Mouse (Mus musculus) left cerebral cortex, adult 6 months (tissue): Measurements from ENCODE around the gene Krtap4-8. TPM values are rescaled to one million over a fixed set of nuclear protein-coding genes. Genes with fewer than 3 reads are reported as not detected.

ENCODE experiments used
- long read RNA-seq, 2 experiments: library from polyadenylated mRNA; unstranded; transcript quantifications; one replicate each; pipeline ENCODE4 v2.0.0; 2019 to 2020
- polyA plus RNA-seq: library from polyadenylated mRNA; unstranded; fragments of <200 nt; fragmentation: Nextera tagmentation; gene quantifications from 2 replicates; pipeline ENCODE4 v1.2.3, GENCODE M21; 2021

The Krtap4-8 gene
- polyA plus RNA-seq: not detected in 2 replicates
- long read RNA-seq, experiment 1: 0 reads
- long read RNA-seq, experiment 2: 0 reads

GRCm38 (mm10) chr11:99780604-99781003 lies at the start of gene Krtap4-8:
Gene Krtap4-8, minus strand, starts transcription at chr11:99780704.

GRCm38 (mm10) chr11:99815566-99815965 lies 35.1 kb upstream of the Krtap4-8 start, which contains the start of gene Gm11564:
Gene Gm11564, minus strand, starts transcription at chr11:99815666.

GRCm38 (mm10) chr11:99809792-99810191 lies 29.3 kb upstream of the Krtap4-8 start, which contains the start of gene Krtap4-13:
Gene Krtap4-13, minus strand, starts transcription at chr11:99809892.

GRCm38 (mm10) chr11:99804346-99804745 lies 23.8 kb upstream of the Krtap4-8 start, which contains the start of gene Gm11554:
Gene Gm11554, minus strand, starts transcription at chr11:99804446.

GRCm38 (mm10) chr11:99798832-99799231 lies 18.3 kb upstream of the Krtap4-8 start, which contains the start of gene Gm11569:
Gene Gm11569, minus strand, starts transcription at chr11:99798932.

GRCm38 (mm10) chr11:99793367-99793766 lies 12.9 kb upstream of the Krtap4-8 start, which contains the start of gene Gm11596:
Gene Gm11596, minus strand, starts transcription at chr11:99793467.

GRCm38 (mm10) chr11:99784900-99785299 lies 4.4 kb upstream of the Krtap4-8 start, which contains the start of gene Krtap4-9:
Gene Krtap4-9, plus strand, starts transcription at chr11:99785200.

GRCm38 (mm10) chr11:99772813-99773212 lies 7.7 kb downstream of the Krtap4-8 start, which contains the start of gene Gm11595:
Gene Gm11595, minus strand, starts transcription at chr11:99772913.

GRCm38 (mm10) chr11:99734190-99734589 lies 46.3 kb downstream of the Krtap4-8 start, which contains the start of gene Gm14180:
Gene Gm14180, minus strand, starts transcription at chr11:99734290.

Other genes starting within 250 kb of the Krtap4-8 start
- not detected in 2 replicates for gene Krt40, start 237.5 kb downstream of the Krtap4-8 start, polyA plus RNA-seq
- not detected in 2 replicates for gene Krtap3-3, start 229.8 kb downstream of the Krtap4-8 start, polyA plus RNA-seq
- not detected in 2 replicates for gene Krtap3-2, start 223.9 kb downstream of the Krtap4-8 start, polyA plus RNA-seq
- gene Gm11939, start 221.2 kb downstream of the Krtap4-8 start, polyA plus RNA-seq: not detected in 2 replicates
- gene Krtap3-1, start 214.1 kb downstream of the Krtap4-8 start, polyA plus RNA-seq: not detected in 2 replicates
- gene Krtap1-5, start 199.7 kb downstream of the Krtap4-8 start, polyA plus RNA-seq: not detected in 2 replicates
- gene Krtap1-4, start 197.1 kb downstream of the Krtap4-8 start, polyA plus RNA-seq: not detected in 2 replicates
- gene Krtap1-3, start 189.4 kb downstream of the Krtap4-8 start, polyA plus RNA-seq: not detected in 2 replicates
- not detected in 2 replicates for gene Krtap9-3, start 182.6 kb downstream of the Krtap4-8 start, polyA plus RNA-seq
- gene Gm11938, start 177.4 kb downstream of the Krtap4-8 start, polyA plus RNA-seq: not detected in 2 replicates
- not detected in 2 replicates for gene Gm11937, start 170.5 kb downstream of the Krtap4-8 start, polyA plus RNA-seq
- gene Krtap2-4, start 165.9 kb downstream of the Krtap4-8 start, polyA plus RNA-seq: not detected in 2 replicates
- not detected in 2 replicates for gene Gm11562, start 160.3 kb downstream of the Krtap4-8 start, polyA plus RNA-seq
- not detected in 2 replicates for gene Krtap4-1, start 152.5 kb downstream of the Krtap4-8 start, polyA plus RNA-seq
- not detected in 2 replicates for gene Krtap4-2, start 145.6 kb downstream of the Krtap4-8 start, polyA plus RNA-seq
- gene Krtap4-7, start 136.6 kb downstream of the Krtap4-8 start, polyA plus RNA-seq: not detected in 2 replicates
- not detected in 2 replicates for gene Gm11555, start 130.5 kb downstream of the Krtap4-8 start, polyA plus RNA-seq
- not detected in 2 replicates for gene Gm11563, start 121.7 kb downstream of the Krtap4-8 start, polyA plus RNA-seq
- not detected in 2 replicates for gene Krtap4-6, start 114.7 kb downstream of the Krtap4-8 start, polyA plus RNA-seq
- not detected in 2 replicates for gene Gm14190, start 90.0 kb downstream of the Krtap4-8 start, polyA plus RNA-seq
- not detected in 2 replicates for gene Gm14180, start 46.4 kb downstream of the Krtap4-8 start, polyA plus RNA-seq
- gene Gm11595, start 7.8 kb downstream of the Krtap4-8 start, polyA plus RNA-seq: not detected in 2 replicates
- gene Krtap4-9, start 4.5 kb upstream of the Krtap4-8 start, polyA plus RNA-seq: not detected in 2 replicates
- not detected in 2 replicates for gene Gm11596, start 12.8 kb upstream of the Krtap4-8 start, polyA plus RNA-seq
- not detected in 2 replicates for gene Gm11569, start 18.2 kb upstream of the Krtap4-8 start, polyA plus RNA-seq
- not detected in 2 replicates for gene Gm11554, start 23.7 kb upstream of the Krtap4-8 start, polyA plus RNA-seq
- not detected in 2 replicates for gene Krtap4-13, start 29.2 kb upstream of the Krtap4-8 start, polyA plus RNA-seq
- not detected in 2 replicates for gene Gm11564, start 35.0 kb upstream of the Krtap4-8 start, polyA plus RNA-seq
- gene 2300003K06Rik, start 57.4 kb upstream of the Krtap4-8 start, polyA plus RNA-seq: not detected in 2 replicates
- not detected in 2 replicates for gene Krtap4-16, start 70.9 kb upstream of the Krtap4-8 start, polyA plus RNA-seq
- gene Gm11568, start 77.2 kb upstream of the Krtap4-8 start, polyA plus RNA-seq: not detected in 2 replicates
- not detected in 2 replicates for gene Gm11559, start 83.8 kb upstream of the Krtap4-8 start, polyA plus RNA-seq
- not detected in 2 replicates for gene Krtap9-1, start 92.7 kb upstream of the Krtap4-8 start, polyA plus RNA-seq
- gene Gm11567, start 98.5 kb upstream of the Krtap4-8 start, polyA plus RNA-seq: not detected in 2 replicates
- not detected in 2 replicates for gene Krtap31-1, start 127.2 kb upstream of the Krtap4-8 start, polyA plus RNA-seq
- not detected in 2 replicates for gene Gm11565, start 134.0 kb upstream of the Krtap4-8 start, polyA plus RNA-seq
- not detected in 2 replicates for gene Krtap31-2, start 155.6 kb upstream of the Krtap4-8 start, polyA plus RNA-seq
- gene Krtap9-5, start 167.8 kb upstream of the Krtap4-8 start, polyA plus RNA-seq: not detected in 2 replicates
- gene Krtap29-1, start 198.3 kb upstream of the Krtap4-8 start, polyA plus RNA-seq: not detected in 2 replicates
- not detected in 2 replicates for gene Krtap16-1, start 205.9 kb upstream of the Krtap4-8 start, polyA plus RNA-seq
- not detected in 2 replicates for gene Krtap17-1, start 213.3 kb upstream of the Krtap4-8 start, polyA plus RNA-seq
- not detected in 2 replicates for gene Krt33a, start 235.5 kb upstream of the Krtap4-8 start, polyA plus RNA-seq
- not detected in 2 replicates for gene Krt33b, start 249.2 kb upstream of the Krtap4-8 start, polyA plus RNA-seq